9 mouse cellular contexts compared by ENCODE assay signal in genomic region chr7:91672236-91673017, GRCm38 (mm10).
DNase-seq lines count a peak whose midpoint lies in the region; ATAC-seq lines count a peak whose summit lies in the region.
"Had no signal": no experiment of that assay in that cellular context is flagged by ENCODE, and none has a peak within 500 bp of the region (broad histone marks: within the 10 kb centered on the region; RNA-seq: fewer than 3 reads in every experiment).

No protein-coding gene starts in this region.

- peak; percentile 71 for DNase-seq in MN1 (ENCODE audit: low spot score)
- DNase-seq in NIH3T3 (ENCODE audit: low read depth), result peak; percentile 6
- peak; percentile 32 to 45 for DNase-seq in frontal cortex, postnatal 14 days (ENCODE audit: low spot score in 2 of 2)
- peak; percentile 45 to 73 for DNase-seq in left cerebral cortex, adult 8-10 months (ENCODE audit: low spot score in 2 of 2)
- no peak for DNase-seq in spleen, postnatal 10 days (ENCODE audit: low spot score in 2 of 2)
- no peak for DNase-seq in liver
- DNase-seq in kidney, postnatal 36 days, result no peak
- DNase-seq: cerebellum, postnatal 36 days had no signal

- ATAC-seq in inflammation-experienced regulatory T-cells, adult 6 months, result no peak

Comparison
In these comparisons a context has a peak if more than half of its experiments do, and no peak if none do; other contexts are left out.
1. DNase-seq: peak in MN1 (single experiment), NIH3T3 (single experiment), frontal cortex, postnatal 14 days (2 of 2) and left cerebral cortex, adult 8-10 months (2 of 2); none in spleen, postnatal 10 days (0 of 2), liver (single experiment) and kidney, postnatal 36 days (0 of 2).